Mouse (Mus musculus): ENCODE results near the gene Cryaa. TPM values are rescaled to one million over a fixed set of nuclear protein-coding genes. Genes with fewer than 3 reads are reported as not detected.

The Cryaa gene
- 0.16 TPM in 1 of 2 replicates, not detected in the other for polyA plus RNA-seq (2016; fragmentation: Nextera tagmentation; extraction: Ambion mirVana)

- H3K4me1 ChIP-seq: no peaks in the 10 kb centered on the region
- no peaks in the 10 kb centered on the region for H3K27me3 ChIP-seq (ENCODE audit: poor library complexity, severe bottlenecking)
- H3K9me3 ChIP-seq: no peaks in the 10 kb centered on the region
- no peak within 1 kb of the TSS for H3K27ac ChIP-seq
- no peaks in the 10 kb centered on the region for H3K36me3 ChIP-seq (replicated peaks)
- DNase-seq (ENCODE audit: extremely low spot score, low spot score): no peak
- WGBS: 80% methylated on average over 8 of the region's 8 CpGs
- no peak within 1 kb of the TSS for H3K4me3 ChIP-seq
Observed at GRCm38 (mm10) chr17:31677507-31677906, at the start of gene Cryaa. Cryaa (plus strand) TSS chr17:31677807.

GRCm38 (mm10) chr17:31627961-31628360 lies 49.6 kb upstream of the Cryaa start:
- Histone ChIP-seq H3K9me3 (peaks cover 5% of the 10 kb centered on the region; the same call in 1 of the 2 replicates), H3K27ac (no peak overlapping the region), H3K36me3 (replicated peaks) (no peaks in the 10 kb centered on the region), H3K4me1 (no peaks in the 10 kb centered on the region), H3K27me3 (ENCODE audit: poor library complexity, severe bottlenecking) (no peaks in the 10 kb centered on the region), H3K4me3 (no peak overlapping the region)
- WGBS: 89% methylated on average over 2 of the region's 2 CpGs
- DNase-seq (ENCODE audit: extremely low spot score, low spot score): no peak

- Histone ChIP-seq H3K9me3 (peaks cover 5% of the 10 kb centered on the region; the same call in 1 of the 2 replicates), H3K4me3 (no peak overlapping the region), H3K36me3 (replicated peaks) (no peaks in the 10 kb centered on the region), H3K4me1 (peaks cover 4% of the 10 kb centered on the region), H3K27ac (no peak overlapping the region), H3K27me3 (ENCODE audit: poor library complexity, severe bottlenecking) (peaks cover 16% of the 10 kb centered on the region)
- 84% methylated on average over 10 of the region's 10 CpGs for WGBS
- DNase-seq (ENCODE audit: extremely low spot score, low spot score): no peak
Observed at GRCm38 (mm10) chr17:31631081-31631800, 46.4 kb upstream of the Cryaa start.

GRCm38 (mm10) chr17:31633007-31633406 lies 44.6 kb upstream of the Cryaa start:
- Histone ChIP-seq H3K9me3 (peaks cover under 1% of the 10 kb centered on the region; the same call in 1 of the 2 replicates), H3K27me3 (ENCODE audit: poor library complexity, severe bottlenecking) (peaks cover 33% of the 10 kb centered on the region), H3K4me1 (peaks cover 19% of the 10 kb centered on the region), H3K36me3 (replicated peaks) (no peaks in the 10 kb centered on the region), H3K4me3 (no peak overlapping the region), H3K27ac (no peak overlapping the region)
- no peak for DNase-seq (ENCODE audit: extremely low spot score, low spot score)
- WGBS: 94% methylated on average over 6 of the region's 6 CpGs

GRCm38 (mm10) chr17:31634896-31635295 lies 42.7 kb upstream of the Cryaa start:
- peaks cover 19% of the 10 kb centered on the region for H3K4me1 ChIP-seq
- H3K36me3 ChIP-seq (replicated peaks): no peaks in the 10 kb centered on the region
- H3K9me3 ChIP-seq: no peaks in the 10 kb centered on the region
- WGBS: 76% methylated on average over 5 of the region's 5 CpGs
- DNase-seq (ENCODE audit: extremely low spot score, low spot score): no peak
- peaks cover 37% of the 10 kb centered on the region for H3K27me3 ChIP-seq (ENCODE audit: poor library complexity, severe bottlenecking)
- no peak overlapping the region for H3K4me3 ChIP-seq
- no peak overlapping the region for H3K27ac ChIP-seq

- no peaks in the 10 kb centered on the region for H3K9me3 ChIP-seq
- no peak overlapping the region for H3K27ac ChIP-seq
- peak overlapping the region; percentile 63 for H3K4me3 ChIP-seq
- peaks cover 37% of the 10 kb centered on the region for H3K27me3 ChIP-seq (ENCODE audit: poor library complexity, severe bottlenecking)
- 66% methylated on average over 11 of the region's 11 CpGs for WGBS
- peaks cover 19% of the 10 kb centered on the region for H3K4me1 ChIP-seq
- no peaks in the 10 kb centered on the region for H3K36me3 ChIP-seq (replicated peaks)
- no peak for DNase-seq (ENCODE audit: extremely low spot score, low spot score)
Observed at GRCm38 (mm10) chr17:31635781-31636180, 41.8 kb upstream of the Cryaa start.

- H3K4me3 ChIP-seq: peak overlapping the region; percentile 63
- peaks cover 19% of the 10 kb centered on the region for H3K4me1 ChIP-seq
- H3K27me3 ChIP-seq (ENCODE audit: poor library complexity, severe bottlenecking): peaks cover 37% of the 10 kb centered on the region
- 4% methylated on average over 45 of the region's 45 CpGs for WGBS
- H3K9me3 ChIP-seq: no peaks in the 10 kb centered on the region
- H3K27ac ChIP-seq: peak overlapping the region; percentile 66
- peak; percentile 25 for DNase-seq (ENCODE audit: extremely low spot score, low spot score)
- no peaks in the 10 kb centered on the region for H3K36me3 ChIP-seq (replicated peaks)
Observed at GRCm38 (mm10) chr17:31636277-31636941, 41.2 kb upstream of the Cryaa start.

GRCm38 (mm10) chr17:31636942-31637811 lies 40.4 kb upstream of the Cryaa start, which contains the start of gene Cbs:
Cbs (minus strand) TSS chr17:31637238.
- Histone ChIP-seq H3K36me3 (replicated peaks) (no peaks in the 10 kb centered on the region), H3K27ac (peak within 1 kb of the TSS; percentile 66), H3K27me3 (ENCODE audit: poor library complexity, severe bottlenecking) (peaks cover 37% of the 10 kb centered on the region), H3K4me1 (peaks cover 21% of the 10 kb centered on the region), H3K4me3 (peak within 1 kb of the TSS; percentile 63), H3K9me3 (no peaks in the 10 kb centered on the region)
- DNase-seq (ENCODE audit: extremely low spot score, low spot score): peak; percentile 67
- 2% methylated on average over 61 of the region's 61 CpGs for WGBS

GRCm38 (mm10) chr17:31637866-31638570 lies 39.6 kb upstream of the Cryaa start:
- DNase-seq (ENCODE audit: extremely low spot score, low spot score): no peak
- Histone ChIP-seq H3K27me3 (ENCODE audit: poor library complexity, severe bottlenecking) (peaks cover 37% of the 10 kb centered on the region), H3K36me3 (replicated peaks) (no peaks in the 10 kb centered on the region), H3K4me1 (peaks cover 24% of the 10 kb centered on the region), H3K27ac (no peak overlapping the region), H3K4me3 (peak overlapping the region; percentile 63; the same call in 1 of the 2 replicates), H3K9me3 (no peaks in the 10 kb centered on the region)
- WGBS: 60% methylated on average over 9 of the region's 9 CpGs

- Histone ChIP-seq H3K36me3 (replicated peaks) (peaks cover 2% of the 10 kb centered on the region), H3K4me3 (no peak overlapping the region), H3K9me3 (no peaks in the 10 kb centered on the region), H3K4me1 (peaks cover 24% of the 10 kb centered on the region), H3K27me3 (ENCODE audit: poor library complexity, severe bottlenecking) (peaks cover 37% of the 10 kb centered on the region), H3K27ac (no peak overlapping the region)
- 85% methylated on average over 4 of the region's 4 CpGs for WGBS
- no peak for DNase-seq (ENCODE audit: extremely low spot score, low spot score)
Observed at GRCm38 (mm10) chr17:31639651-31640050, 38.0 kb upstream of the Cryaa start.

- Histone ChIP-seq H3K9me3 (no peaks in the 10 kb centered on the region), H3K27me3 (ENCODE audit: poor library complexity, severe bottlenecking) (peaks cover 10% of the 10 kb centered on the region), H3K4me3 (no peak overlapping the region), H3K4me1 (peaks cover 9% of the 10 kb centered on the region), H3K27ac (no peak overlapping the region), H3K36me3 (replicated peaks) (peaks cover 28% of the 10 kb centered on the region)
- no peak for DNase-seq (ENCODE audit: extremely low spot score, low spot score)
- WGBS: 28% methylated on average over 8 of the region's 8 CpGs
Observed at GRCm38 (mm10) chr17:31642331-31642730, 35.3 kb upstream of the Cryaa start.

GRCm38 (mm10) chr17:31642913-31643312 lies 34.7 kb upstream of the Cryaa start:
- no peak overlapping the region for H3K27ac ChIP-seq
- H3K4me3 ChIP-seq: no peak overlapping the region
- peaks cover 4% of the 10 kb centered on the region for H3K4me1 ChIP-seq
- 78% methylated on average over 4 of the region's 4 CpGs for WGBS
- no peak for DNase-seq (ENCODE audit: extremely low spot score, low spot score)
- H3K27me3 ChIP-seq (ENCODE audit: poor library complexity, severe bottlenecking): peaks cover 5% of the 10 kb centered on the region
- no peaks in the 10 kb centered on the region for H3K9me3 ChIP-seq
- peaks cover 34% of the 10 kb centered on the region for H3K36me3 ChIP-seq (replicated peaks)

Data from forebrain, embryonic 10.5 days (tissue).